Mouse (Mus musculus) adrenal gland, postnatal 4 days (tissue): ENCODE results near the gene Sh3bp2. TPM values are rescaled to one million over a fixed set of nuclear protein-coding genes. Genes with fewer than 3 reads are reported as not detected.

Experiments
- DNase-seq, 2 experiments: peaks; one replicate each; pipeline ENCODE4 v3.0.0; 2021 to 2022; ENCODE audit warnings: low spot score in 2 of 2, mixed read lengths in 2 of 2
- microRNA-seq: library from miRNA; unstranded; fragments of <30 nt; microRNA quantifications from one replicate; pipeline ENCODE4 v1.2.0, GENCODE M21; 2021
- total RNA-seq, 2 experiments: library from RNA; stranded (reverse); gene quantifications; 2 replicates each; pipeline ENCODE4 v1.2.3; 2021

The Sh3bp2 gene
- total RNA-seq, 2 experiments from 2014 or later: 10.7 to 14.5 TPM

DNA sequence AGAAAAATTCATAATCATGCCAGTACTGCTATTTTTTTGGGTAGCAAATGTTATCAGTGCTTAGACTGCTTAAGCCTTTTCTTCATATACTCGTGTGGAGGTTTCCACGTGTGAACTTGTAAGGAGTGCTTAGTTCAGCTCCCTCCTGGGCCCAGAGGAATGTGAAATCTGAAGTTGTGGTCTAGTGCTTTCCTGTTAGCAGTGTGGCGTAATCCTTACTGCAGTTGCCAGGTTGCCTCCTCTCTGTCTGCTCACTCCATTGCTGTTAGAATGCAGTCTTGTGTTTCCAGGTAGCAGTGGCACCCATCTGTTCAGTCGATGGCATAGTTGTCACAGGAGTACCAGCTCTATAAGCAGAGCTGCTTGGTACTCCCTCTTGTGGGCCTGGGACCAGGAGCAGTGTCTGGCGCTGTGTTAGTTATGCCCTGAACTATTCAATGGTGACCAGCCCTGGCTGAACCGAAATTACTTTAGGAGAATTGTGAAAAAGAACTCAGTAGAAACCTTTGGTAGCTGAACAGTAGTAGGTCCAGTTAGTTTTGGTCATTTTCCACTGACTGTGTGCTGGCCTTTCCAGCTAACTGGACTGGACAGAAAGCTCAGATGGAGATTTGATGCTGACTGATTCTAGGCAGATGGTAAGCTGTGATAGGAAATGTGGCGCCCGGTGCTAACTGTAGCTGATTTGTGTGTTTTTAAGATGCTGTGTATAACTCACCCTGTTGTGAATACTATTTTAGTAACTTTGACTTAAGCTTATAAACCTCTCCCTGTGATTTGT, 81.7 kb downstream of the Sh3bp2 start:
- no peak for DNase-seq

DNA sequence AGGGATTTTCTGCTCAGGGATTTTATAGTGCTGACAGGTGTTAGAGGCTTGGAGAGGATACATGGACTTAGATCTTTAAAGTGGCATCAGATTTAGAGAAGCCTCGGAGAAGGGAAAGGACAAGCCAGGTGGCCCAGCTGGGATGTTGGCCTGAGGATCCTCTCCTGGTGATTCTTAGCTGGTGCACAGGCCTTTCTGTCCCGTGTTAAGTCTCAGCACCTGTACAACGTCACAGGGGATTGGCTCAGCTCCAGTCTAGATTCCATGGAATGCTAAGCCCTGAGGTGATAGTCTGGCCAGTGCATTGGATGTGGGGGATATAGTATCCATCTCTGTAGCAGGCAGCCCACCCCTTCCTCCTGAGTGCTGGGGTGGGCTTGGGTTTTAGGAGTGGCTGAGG, 82.6 kb downstream of the Sh3bp2 start:
- no peak for DNase-seq

DNA sequence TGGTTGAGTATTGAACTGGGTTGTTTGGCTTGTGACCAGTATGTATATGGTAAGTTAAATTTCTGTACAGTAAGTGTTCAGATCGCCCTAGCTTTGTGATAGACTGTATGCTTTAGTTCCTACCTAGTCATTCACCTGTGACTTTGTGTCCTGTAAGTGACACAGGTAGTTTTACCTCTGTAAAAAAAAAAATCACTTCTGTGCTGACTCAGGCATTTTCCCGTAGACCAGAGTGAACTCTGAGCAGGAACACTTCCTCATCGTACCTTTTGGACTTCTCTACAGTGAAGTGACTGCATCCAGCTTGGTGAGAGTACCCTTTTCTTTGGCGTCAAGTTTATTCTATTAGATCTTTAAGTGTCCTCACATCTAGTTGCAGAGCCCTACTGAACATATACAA, 84.3 kb downstream of the Sh3bp2 start:
- no peak for DNase-seq

Small RNAs within 50 kb of the gene (microRNA-seq; reads per million reads assigned to microRNA genes)
- not detected for gene Mir7036b

Other genes starting within 250 kb of the Sh3bp2 start
- 1 to 10 TPM in 1 of 2 experiments, under 1 TPM in 1; 0.79 to 1.1 TPM for gene Zfyve28, start 237.4 kb upstream of the Sh3bp2 start, total RNA-seq
- under 1 TPM in 1 of 2 experiments, not detected in 1; 0.14 TPM for gene Cfap99, start 237.2 kb upstream of the Sh3bp2 start, total RNA-seq
- 100 to 1,000 TPM; 129 TPM for gene Rnf4, start 189.5 kb upstream of the Sh3bp2 start, total RNA-seq
- 10 to 100 TPM; 40.4 to 42.5 TPM for gene Fam193a, start 155.9 kb upstream of the Sh3bp2 start, total RNA-seq
- 10 to 100 TPM; 28.0 to 28.4 TPM for gene Tnip2, start 11.8 kb upstream of the Sh3bp2 start, total RNA-seq
- gene Add1, start 47.8 kb downstream of the Sh3bp2 start, total RNA-seq: 100 to 1,000 TPM; 215 to 240 TPM
- gene Mfsd10, start 111.4 kb downstream of the Sh3bp2 start, total RNA-seq: 10 to 100 TPM; 77.7 to 83.0 TPM
- gene Nop14, start 134.3 kb downstream of the Sh3bp2 start, total RNA-seq: 10 to 100 TPM; 22.7 to 24.2 TPM
- 1 to 10 TPM; 4.0 to 4.3 TPM for gene Grk4, start 134.5 kb downstream of the Sh3bp2 start, total RNA-seq
- 10 to 100 TPM; 29.0 to 31.4 TPM for gene Htt, start 235.9 kb downstream of the Sh3bp2 start, total RNA-seq